Mouse (Mus musculus): Measurements from ENCODE around the gene Vwa3a. TPM values are rescaled to one million over a fixed set of nuclear protein-coding genes. Genes with fewer than 3 reads are reported as not detected.
A peak's percentile ranks its signal among the peaks of the same experiment; 100 is the strongest.

Gene Vwa3a
- polyA plus RNA-seq, 1 experiment from 2014 or later, result 0.21 TPM

- H3K4me2 ChIP-seq (replicated peaks; ENCODE audit: low read depth), result peak overlapping the region; percentile 53
- 38% methylated on average over 6 of the region's 6 CpGs for WGBS
- H3K36me3 ChIP-seq (ENCODE audit: control insufficient read depth, insufficient read depth, low read length), result no peaks in the 10 kb centered on the region
- no peak for ATAC-seq (ENCODE audit: low FRiP score, low TSS enrichment)
- H3K4me3 ChIP-seq (ENCODE audit: low read depth, low read length), result peak overlapping the region; percentile 55
- H3K27ac ChIP-seq (replicated peaks), result peak overlapping the region; percentile 75
- no peaks in the 10 kb centered on the region for H3K9me3 ChIP-seq (ENCODE audit: control insufficient read depth, low read length)
- H3K27me3 ChIP-seq (ENCODE audit: control insufficient read depth, insufficient read depth, low read length), result no peaks in the 10 kb centered on the region
- H3K4me1 ChIP-seq (replicated peaks; ENCODE audit: control insufficient read depth, insufficient read depth), result no peaks in the 10 kb centered on the region
- no peak overlapping the region for H3K9ac ChIP-seq (ENCODE audit: low read length)
- TF ChIP-seq EP300 (optimal IDR thresholded peaks at IDR 0.05), result no peak
- TF ChIP-seq CTCF (IDR thresholded peaks at IDR 0.05; ENCODE audit: low read depth), result no peak
- no peak for DNase-seq (ENCODE audit: low spot score)
These were observed 95.3 kb downstream of the Vwa3a start for GRCm38 (mm10) chr7:120834426-120834825.

- DNase-seq (ENCODE audit: low spot score), result peak; percentile 80
- Histone ChIP-seq H3K9ac (ENCODE audit: low read length) (no peak overlapping the region), H3K4me2 (replicated peaks; ENCODE audit: low read depth) (peak overlapping the region; percentile 53), H3K9me3 (ENCODE audit: control insufficient read depth, low read length) (no peaks in the 10 kb centered on the region), H3K4me3 (ENCODE audit: low read depth, low read length) (peak overlapping the region; percentile 55), H3K27me3 (ENCODE audit: control insufficient read depth, insufficient read depth, low read length) (no peaks in the 10 kb centered on the region), H3K36me3 (ENCODE audit: control insufficient read depth, insufficient read depth, low read length) (no peaks in the 10 kb centered on the region), H3K4me1 (replicated peaks; ENCODE audit: control insufficient read depth, insufficient read depth) (no peaks in the 10 kb centered on the region), H3K27ac (replicated peaks) (peak overlapping the region; percentile 75)
- peak; percentile 82 for ATAC-seq (ENCODE audit: low FRiP score, low TSS enrichment)
- no peak for TF ChIP-seq EP300 (optimal IDR thresholded peaks at IDR 0.05)
- no peak for TF ChIP-seq CTCF (IDR thresholded peaks at IDR 0.05; ENCODE audit: low read depth)
- 4% methylated on average over 14 of the region's 14 CpGs for WGBS
These were observed 95.8 kb downstream of the Vwa3a start for GRCm38 (mm10) chr7:120834863-120835372.

GRCm38 (mm10) chr7:120835449-120836359 is 96.6 kb downstream of the Vwa3a start:
- Histone ChIP-seq H3K27ac (replicated peaks) (peak overlapping the region; percentile 75), H3K4me2 (replicated peaks; ENCODE audit: low read depth) (peak overlapping the region; percentile 53), H3K4me3 (ENCODE audit: low read depth, low read length) (peak overlapping the region; percentile 55), H3K36me3 (ENCODE audit: control insufficient read depth, insufficient read depth, low read length) (no peaks in the 10 kb centered on the region), H3K9ac (ENCODE audit: low read length) (peak overlapping the region; percentile 53), H3K9me3 (ENCODE audit: control insufficient read depth, low read length) (no peaks in the 10 kb centered on the region), H3K27me3 (ENCODE audit: control insufficient read depth, insufficient read depth, low read length) (no peaks in the 10 kb centered on the region), H3K4me1 (replicated peaks; ENCODE audit: control insufficient read depth, insufficient read depth) (no peaks in the 10 kb centered on the region)
- TF ChIP-seq EP300 (optimal IDR thresholded peaks at IDR 0.05), result peak; percentile 85
- peak; percentile 99 for TF ChIP-seq CTCF (IDR thresholded peaks at IDR 0.05; ENCODE audit: low read depth)
- DNase-seq (ENCODE audit: low spot score) (peak; percentile 95), ATAC-seq (ENCODE audit: low FRiP score, low TSS enrichment) (peak; percentile 86)
- WGBS, result under 1% methylated on average over 41 of the region's 41 CpGs

GRCm38 (mm10) chr7:120836361-120836760 is 97.2 kb downstream of the Vwa3a start:
- H3K9ac ChIP-seq (ENCODE audit: low read length), result no peak overlapping the region
- H3K4me3 ChIP-seq (ENCODE audit: low read depth, low read length), result peak overlapping the region; percentile 55
- peak overlapping the region; percentile 53 for H3K4me2 ChIP-seq (replicated peaks; ENCODE audit: low read depth)
- H3K27me3 ChIP-seq (ENCODE audit: control insufficient read depth, insufficient read depth, low read length), result no peaks in the 10 kb centered on the region
- no peak overlapping the region for H3K27ac ChIP-seq (replicated peaks)
- no peak for TF ChIP-seq EP300 (optimal IDR thresholded peaks at IDR 0.05)
- no peak for TF ChIP-seq CTCF (IDR thresholded peaks at IDR 0.05; ENCODE audit: low read depth)
- WGBS, result 7% methylated on average over 12 of the region's 12 CpGs
- H3K9me3 ChIP-seq (ENCODE audit: control insufficient read depth, low read length), result no peaks in the 10 kb centered on the region
- DNase-seq (ENCODE audit: low spot score) (peak; percentile 24), ATAC-seq (ENCODE audit: low FRiP score, low TSS enrichment) (no peak)
- no peaks in the 10 kb centered on the region for H3K36me3 ChIP-seq (ENCODE audit: control insufficient read depth, insufficient read depth, low read length)
- H3K4me1 ChIP-seq (replicated peaks; ENCODE audit: control insufficient read depth, insufficient read depth), result no peaks in the 10 kb centered on the region

- no peak overlapping the region for H3K9ac ChIP-seq (ENCODE audit: low read length)
- H3K4me2 ChIP-seq (replicated peaks; ENCODE audit: low read depth), result no peak overlapping the region
These were observed 99.5 kb downstream of the Vwa3a start for GRCm38 (mm10) chr7:120838436-120839160.

More at GRCm38 (mm10) chr7:120838436-120839160, 99.5 kb downstream of the Vwa3a start:
- Histone ChIP-seq H3K9me3 (ENCODE audit: control insufficient read depth, low read length) (no peaks in the 10 kb centered on the region), H3K27ac (replicated peaks) (peak overlapping the region; percentile 79), H3K36me3 (ENCODE audit: control insufficient read depth, insufficient read depth, low read length) (no peaks in the 10 kb centered on the region), H3K4me3 (ENCODE audit: low read depth, low read length) (no peak overlapping the region), H3K4me1 (replicated peaks; ENCODE audit: control insufficient read depth, insufficient read depth) (no peaks in the 10 kb centered on the region), H3K27me3 (ENCODE audit: control insufficient read depth, insufficient read depth, low read length) (no peaks in the 10 kb centered on the region)
- TF ChIP-seq CTCF (IDR thresholded peaks at IDR 0.05; ENCODE audit: low read depth) (no peak), EP300 (optimal IDR thresholded peaks at IDR 0.05) (no peak)
- WGBS, result 42% methylated on average over 5 of the region's 5 CpGs
- DNase-seq (ENCODE audit: low spot score) (no peak), ATAC-seq (ENCODE audit: low FRiP score, low TSS enrichment) (no peak)

All from stomach, postnatal 0 days (tissue).